Mouse (Mus musculus) intestine, postnatal 0 days (tissue): Measurements from ENCODE around the gene Tmem145. TPM values are rescaled to one million over a fixed set of nuclear protein-coding genes. Genes with fewer than 3 reads are reported as not detected.

Source experiments
- ATAC-seq: fragments of 200-750 bp; cut with Nextera tagmentation; 2 replicates; pipeline ENCODE4 v1.8.0; 2017; ENCODE audit warnings: mild to moderate bottlenecking, moderate TSS enrichment, moderate library complexity
- H3K27ac ChIP-seq: fragments of 300-500 bp; sonication (generic); 2 replicates; pipeline ENCODE4 v1.5.1; 2014; ENCODE audit warnings: mild to moderate bottlenecking, low read depth, low read length, moderate library complexity
- H3K27me3 ChIP-seq: fragments of 300-500 bp; sonication (generic); replicated peaks from 2 replicates; pipeline ENCODE4 v1.6.1; 2014; ENCODE audit warnings: low read length, mixed read lengths; ENCODE audit not compliant: control insufficient read depth, insufficient read depth
- H3K36me3 ChIP-seq: fragments of 300-500 bp; sonication (generic); 2 replicates; pipeline ENCODE4 v1.6.1; 2014; ENCODE audit warnings: mild to moderate bottlenecking, moderate library complexity; ENCODE audit not compliant: control insufficient read depth, insufficient read depth
- H3K4me1 ChIP-seq: fragments of 300-500 bp; sonication (generic); replicated peaks from 2 replicates; pipeline ENCODE4 v1.6.1; 2014; ENCODE audit warnings: antibody characterized with exemption, low read length, mixed read lengths; ENCODE audit not compliant: control insufficient read depth, insufficient read depth
- H3K4me2 ChIP-seq: fragments of 300-500 bp; sonication (generic); replicated peaks from 2 replicates; pipeline ENCODE4 v1.6.1; 2014; ENCODE audit warnings: low read depth, mild to moderate bottlenecking, moderate library complexity
- H3K4me3 ChIP-seq: fragments of 300-500 bp; sonication (generic); 2 replicates; pipeline ENCODE4 v1.5.1; 2014; ENCODE audit warnings: low read depth, low read length
- H3K9ac ChIP-seq: fragments of 300-500 bp; sonication (generic); 2 replicates; pipeline ENCODE4 v1.6.1; 2014; ENCODE audit warnings: mild to moderate bottlenecking, low read depth, low read length
- H3K9me3 ChIP-seq: fragments of 300-500 bp; sonication (generic); 2 replicates; pipeline ENCODE4 v1.6.1; 2016; ENCODE audit warnings: mixed run types; ENCODE audit not compliant: control insufficient read depth
- CTCF ChIP-seq: sonication (generic); IDR thresholded peaks from 2 replicates; pipeline ENCODE4 v1.5.1; 2016; ENCODE audit warnings: low read depth, mild to moderate bottlenecking, control low read depth, antibody characterized with exemption, moderate library complexity
- WGBS: fragments of 180-500 bp; shearing (Covaris S2); extraction: QIAGEN DNeasy Blood & Tissue Kit; methylation state at CpG from one replicate; pipeline ENCODE4 v1.1.7; 2014; 5-methylcytosine and 5-hydroxymethylcytosine counted together
- polyA plus RNA-seq: library from polyadenylated mRNA; unstranded; fragments of >200 nt; fragmentation: Nextera tagmentation; extraction: Ambion mirVana; gene quantifications from 2 replicates; pipeline ENCODE4 v1.2.1, GENCODE M21; 2015

Tmem145 gene
- polyA plus RNA-seq, 1 experiment from 2014 or later, result 0.69 TPM

GRCm38 (mm10) chr7:25274996-25275395 lies 30.9 kb upstream of the Tmem145 start:
- no peak for ATAC-seq
- Histone ChIP-seq H3K4me1 (peaks cover 24% of the 10 kb centered on the region; the same call in 1 of the 2 replicates), H3K9me3 (no peaks in the 10 kb centered on the region), H3K27ac (no peak overlapping the region), H3K36me3 (peaks cover 27% of the 10 kb centered on the region), H3K4me3 (no peak overlapping the region), H3K9ac (no peak overlapping the region), H3K27me3 (no peaks in the 10 kb centered on the region), H3K4me2 (no peak overlapping the region)
- no peak for TF ChIP-seq CTCF
- 91% methylated on average over 3 of the region's 3 CpGs for WGBS

DNA sequence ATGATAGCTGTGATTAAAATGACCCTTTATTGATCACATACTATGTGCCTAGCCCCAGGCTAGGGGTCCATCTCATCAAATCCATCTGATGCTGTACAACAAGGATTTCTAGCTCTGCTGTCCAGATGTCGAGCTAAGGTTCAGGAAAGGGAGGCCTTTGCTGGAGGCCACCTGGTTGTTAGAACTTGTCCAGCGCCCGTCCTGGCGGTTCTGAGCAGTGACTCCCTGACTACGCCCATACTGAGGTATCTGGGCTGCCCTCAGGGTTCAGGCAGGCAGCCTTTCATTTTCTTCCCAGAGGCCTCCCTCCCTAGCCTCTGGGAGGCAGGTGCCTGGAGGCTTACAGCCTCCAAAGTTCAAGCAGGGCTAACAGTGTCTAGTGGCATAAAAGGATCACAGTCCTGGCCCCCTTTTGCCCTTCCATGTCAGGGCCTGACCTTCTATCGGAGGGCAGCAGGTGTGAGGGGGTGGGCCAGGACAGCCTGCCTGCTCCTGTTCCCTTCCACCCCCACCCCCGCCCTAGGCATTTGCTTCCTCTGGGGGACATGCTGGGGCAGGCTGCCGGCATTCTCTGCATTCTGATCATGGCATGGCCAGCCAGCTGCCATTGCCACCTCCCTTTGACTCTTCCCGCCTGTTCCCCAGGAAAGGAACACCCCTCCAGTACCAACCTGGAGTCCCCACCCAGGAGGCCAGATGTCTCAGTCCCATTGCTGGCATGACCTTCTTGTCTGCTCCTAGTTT lies 30.2 kb upstream of the Tmem145 start:
- H3K36me3 ChIP-seq, result peaks cover 26% of the 10 kb centered on the region
- H3K27ac ChIP-seq, result peak overlapping the region; percentile 9; the same call in 1 of the 2 replicates
- no peak; the same call in 1 of the 2 replicates for ATAC-seq
- no peaks in the 10 kb centered on the region for H3K9me3 ChIP-seq
- no peak for TF ChIP-seq CTCF
- 44% methylated on average over 9 of the region's 9 CpGs for WGBS
- peak overlapping the region; percentile 21 for H3K4me2 ChIP-seq
- H3K27me3 ChIP-seq, result no peaks in the 10 kb centered on the region
- H3K4me3 ChIP-seq, result no peak overlapping the region
- peaks cover 31% of the 10 kb centered on the region; the same call in 1 of the 2 replicates for H3K4me1 ChIP-seq
- no peak overlapping the region for H3K9ac ChIP-seq

DNA sequence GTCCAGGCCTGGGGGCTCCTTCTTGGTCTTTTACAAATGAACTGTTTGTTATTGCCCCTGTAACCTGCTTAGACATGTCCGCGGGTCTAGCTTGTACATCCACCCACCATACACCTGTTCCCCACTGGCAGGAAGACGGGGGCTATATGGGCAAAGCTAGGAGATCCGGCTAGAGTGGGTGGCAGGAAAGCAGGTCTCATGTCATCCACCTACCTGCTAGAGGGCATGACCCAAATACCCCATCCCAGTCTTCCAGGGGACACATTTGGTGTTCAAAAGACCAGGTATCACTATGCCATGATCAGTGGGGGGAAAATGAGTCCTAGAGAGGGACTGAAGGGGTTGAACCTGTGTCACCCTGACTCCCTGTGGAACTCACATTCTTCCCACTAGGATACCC lies 28.5 kb upstream of the Tmem145 start:
- H3K4me2 ChIP-seq, result no peak overlapping the region; the same call in 1 of the 2 replicates
- H3K27ac ChIP-seq, result no peak overlapping the region
- H3K36me3 ChIP-seq, result peaks cover 9% of the 10 kb centered on the region
- no peak; the same call in 1 of the 2 replicates for TF ChIP-seq CTCF
- H3K27me3 ChIP-seq, result no peaks in the 10 kb centered on the region
- H3K9ac ChIP-seq, result no peak overlapping the region
- no peak for ATAC-seq
- WGBS, result 83% methylated on average over 4 of the region's 4 CpGs
- peaks cover 39% of the 10 kb centered on the region for H3K4me1 ChIP-seq
- H3K4me3 ChIP-seq, result no peak overlapping the region
- H3K9me3 ChIP-seq, result no peaks in the 10 kb centered on the region

GRCm38 (mm10) chr7:25277998-25278340 lies 27.9 kb upstream of the Tmem145 start:
- no peaks in the 10 kb centered on the region for H3K27me3 ChIP-seq
- H3K4me3 ChIP-seq, result peak overlapping the region; percentile 63
- WGBS, result 6% methylated on average over 4 of the region's 4 CpGs
- peaks cover 39% of the 10 kb centered on the region for H3K4me1 ChIP-seq
- no peak for TF ChIP-seq CTCF
- ATAC-seq, result no peak
- peaks cover 5% of the 10 kb centered on the region; the same call in 1 of the 2 replicates for H3K36me3 ChIP-seq
- H3K27ac ChIP-seq, result peak overlapping the region; percentile 93; the same call in 1 of the 2 replicates
- H3K9me3 ChIP-seq, result no peaks in the 10 kb centered on the region
- H3K4me2 ChIP-seq, result peak overlapping the region; percentile 96
- peak overlapping the region; percentile 55; the same call in 1 of the 2 replicates for H3K9ac ChIP-seq

DNA sequence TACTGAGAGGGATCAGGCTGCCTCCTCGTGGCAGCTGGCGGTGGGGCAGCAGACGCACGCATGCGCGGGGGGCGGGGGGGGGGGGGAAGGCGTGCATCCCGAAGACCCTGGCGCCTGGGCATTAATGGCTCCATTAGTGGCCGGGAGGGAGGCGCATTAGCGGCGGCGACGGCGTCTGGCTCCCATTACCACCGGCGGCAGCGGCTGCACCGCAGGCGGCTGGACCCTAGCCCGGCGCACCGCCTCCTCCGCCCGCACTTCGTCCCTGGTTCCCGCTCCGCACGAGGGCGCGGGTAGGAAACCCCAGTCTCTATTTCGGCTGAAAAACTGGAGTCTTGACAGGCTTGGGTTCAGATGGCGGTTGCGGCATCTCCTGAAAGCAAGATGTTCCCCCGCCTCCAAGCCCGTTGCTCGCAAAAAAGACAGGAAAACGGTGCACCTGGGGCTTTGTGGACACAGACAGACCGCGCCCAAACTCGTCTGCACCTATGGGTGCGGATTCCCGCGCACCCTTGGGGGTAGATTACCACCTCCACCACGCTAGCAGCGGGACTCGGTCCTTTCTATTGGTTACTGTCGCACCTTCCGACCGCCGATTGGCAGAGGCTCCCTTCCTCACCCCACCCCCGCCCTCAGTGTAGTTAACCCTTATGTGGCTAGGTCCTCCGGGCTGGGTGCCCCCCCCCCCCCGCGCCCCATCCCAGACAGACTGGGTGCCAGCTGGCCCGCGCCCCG lies 27.4 kb upstream of the Tmem145 start:
- H3K27ac ChIP-seq, result peak overlapping the region; percentile 93
- H3K4me2 ChIP-seq, result peak overlapping the region; percentile 96
- H3K27me3 ChIP-seq, result no peaks in the 10 kb centered on the region
- peak overlapping the region; percentile 55 for H3K9ac ChIP-seq
- H3K4me1 ChIP-seq, result peaks cover 39% of the 10 kb centered on the region
- 0% methylated on average over 50 of the region's 60 CpGs for WGBS
- peaks cover under 1% of the 10 kb centered on the region; the same call in 1 of the 2 replicates for H3K36me3 ChIP-seq
- H3K9me3 ChIP-seq, result no peaks in the 10 kb centered on the region
- H3K4me3 ChIP-seq, result peak overlapping the region; percentile 63
- TF ChIP-seq CTCF, result peak; percentile 73
- peak; percentile 55 for ATAC-seq
